Comparison of ENCODE assay signal across 19 mouse cellular contexts in the genomic region with DNA sequence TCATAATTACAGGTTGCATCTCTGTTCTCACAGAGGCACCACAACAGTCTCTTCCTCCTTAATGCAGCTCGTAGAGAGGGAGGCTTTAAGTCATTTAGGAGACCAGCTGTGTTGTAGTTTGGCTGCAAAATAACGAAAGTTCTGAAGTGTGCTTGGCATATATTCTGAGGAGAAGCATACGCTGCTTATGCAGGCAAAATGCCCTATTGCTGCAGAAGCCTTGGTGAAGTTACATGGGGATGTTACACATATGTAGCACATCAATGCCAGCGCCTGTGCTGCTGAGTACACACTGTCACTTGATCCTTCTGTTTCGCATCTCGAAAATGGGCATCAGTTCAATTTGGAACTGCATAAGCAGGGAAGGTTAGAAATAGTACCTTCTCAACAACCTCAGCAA.
DNase-seq lines count a peak whose midpoint lies in the region; ATAC-seq lines count a peak whose summit lies in the region.
"Had no signal": no experiment of that assay in that cellular context is flagged by ENCODE, and none has a peak within 500 bp of the region (broad histone marks: within the 10 kb centered on the region; RNA-seq: fewer than 3 reads in every experiment).

No protein-coding gene starts in this region.

- DNase-seq in forebrain, embryonic 10.5 days (ENCODE audit: extremely low spot score, low spot score) = no peak
- DNase-seq in brain, adult 2 months (ENCODE audit: low read depth, low spot score) = peak; percentile 69
- DNase-seq in layer of hippocampus, adult 18-20 months (ENCODE audit: low spot score in 2 of 2) = peak; percentile 40 to 75
- DNase-seq in left cerebral cortex, postnatal 25 days (ENCODE audit: low spot score in 2 of 2) = peak; percentile 33 to 53
- DNase-seq in heart, postnatal 36 days = no peak
- DNase-seq in neural tube, embryonic 10.5 days (ENCODE audit: extremely low spot score, low spot score) = no peak
- no peak for DNase-seq in heart, adult 8-10 months (ENCODE audit: low spot score)
- DNase-seq: adrenal gland, postnatal 14 days; cerebellum, postnatal 25 days; gastrocnemius, postnatal 25 days; kidney, adult 8-10 months; liver; lung, adult 18-20 months; spleen, adult 18-20 months; thymus, postnatal 25 days had no signal

- H3K27me3 ChIP-seq in forebrain, embryonic 13.5 days = no peaks in the 10 kb centered on the region
- H3K27me3 ChIP-seq in forebrain, embryonic 10.5 days (ENCODE audit: poor library complexity, severe bottlenecking) = no peaks in the 10 kb centered on the region
- H3K27me3 ChIP-seq: CH12.LX; neural tube, embryonic 13.5 days had no signal

- 83% methylated on average over 6 of the region's 6 CpGs for WGBS in forebrain, embryonic 13.5 days
- 89% methylated on average over 6 of the region's 6 CpGs for WGBS in forebrain, embryonic 10.5 days

- no peaks in the 10 kb centered on the region for H3K9me3 ChIP-seq in forebrain, embryonic 13.5 days (replicated peaks)
- no peaks in the 10 kb centered on the region for H3K9me3 ChIP-seq in forebrain, embryonic 10.5 days
- H3K9me3 ChIP-seq: neural tube, embryonic 13.5 days had no signal

- no peak overlapping the region for H3K9ac ChIP-seq in forebrain, embryonic 13.5 days
- H3K9ac ChIP-seq: neural tube, embryonic 13.5 days had no signal

- ATAC-seq in forebrain, embryonic 13.5 days = peak; percentile 83; the same call in 1 of the 2 replicates

- H3K4me1 ChIP-seq in forebrain, embryonic 13.5 days = no peaks in the 10 kb centered on the region
- H3K4me1 ChIP-seq in forebrain, embryonic 10.5 days = no peaks in the 10 kb centered on the region
- H3K4me1 ChIP-seq: neural tube, embryonic 13.5 days had no signal

- H3K4me3 ChIP-seq in forebrain, embryonic 13.5 days = no peak overlapping the region
- no peak overlapping the region for H3K4me3 ChIP-seq in forebrain, embryonic 10.5 days
- H3K4me3 ChIP-seq: neural tube, embryonic 13.5 days had no signal

- intact Hi-C loops in left cerebral cortex, postnatal 25 days (cut with DNase I) = loop anchor here (5.0 kb wide), 1 partner anchor 52 kb away; no protein-coding TSS in a partner anchor
- intact Hi-C loops in heart, postnatal 36 days (cut with DNase I) = no loop called here

- no peak overlapping the region for H3K4me2 ChIP-seq in forebrain, embryonic 13.5 days
- H3K4me2 ChIP-seq: heart, embryonic 11.5 days; neural tube, embryonic 13.5 days had no signal

- no peaks in the 10 kb centered on the region for H3K36me3 ChIP-seq in forebrain, embryonic 13.5 days (ENCODE audit: poor library complexity, severe bottlenecking)
- H3K36me3 ChIP-seq in forebrain, embryonic 10.5 days (replicated peaks) = no peaks in the 10 kb centered on the region
- H3K36me3 ChIP-seq: neural tube, embryonic 13.5 days had no signal

- no peak overlapping the region for H3K27ac ChIP-seq in forebrain, embryonic 13.5 days
- H3K27ac ChIP-seq in forebrain, embryonic 10.5 days = no peak overlapping the region
- H3K27ac ChIP-seq: neural tube, embryonic 13.5 days had no signal

Comparison
In these comparisons a context has a peak if more than half of its experiments do, and no peak if none do; other contexts are left out.
1. DNase-seq: peak in brain, adult 2 months (single experiment), layer of hippocampus, adult 18-20 months (2 of 2) and left cerebral cortex, postnatal 25 days (2 of 2); none in forebrain, embryonic 10.5 days (single experiment), heart, postnatal 36 days (0 of 2), neural tube, embryonic 10.5 days (single experiment) and heart, adult 8-10 months (single experiment).